Mouse (Mus musculus): Measurements from ENCODE around the gene Zbtb48. TPM values are rescaled to one million over a fixed set of nuclear protein-coding genes. Genes with fewer than 3 reads are reported as not detected.

The Zbtb48 gene
- 19.7 TPM for total RNA-seq (2023)

GRCm38 (mm10) chr4:152027524-152027923 is at the start of gene Zbtb48:
Zbtb48 (minus strand) TSS chr4:152027671.

DNA sequence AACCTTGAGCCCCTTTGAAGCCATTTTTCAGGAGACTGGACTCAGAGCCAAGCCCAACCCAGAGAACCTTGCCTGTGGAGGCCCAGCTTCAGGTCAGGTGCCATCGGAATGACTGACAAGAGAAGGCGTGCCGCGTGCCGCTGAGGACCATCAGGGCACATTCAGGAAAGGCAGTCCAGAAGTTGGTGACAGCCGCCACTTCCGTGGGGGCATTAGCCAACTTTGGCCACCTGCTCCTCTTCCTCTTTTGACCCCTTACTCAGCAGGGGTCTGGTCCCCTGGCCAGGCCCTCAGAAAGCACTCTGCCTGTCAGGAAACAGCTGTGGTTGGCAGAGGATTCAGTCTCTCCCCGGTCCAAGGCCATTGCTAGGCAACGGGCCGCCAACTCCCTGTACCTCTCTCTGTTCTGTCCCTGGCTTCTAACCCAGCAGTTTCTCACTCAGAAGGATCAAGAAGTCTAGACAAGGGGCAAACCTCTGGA is 44.7 kb upstream of the Zbtb48 start, which contains the start of gene Plekhg5:
Gene Plekhg5, plus strand, starts transcription at position 378 of the 481 bp plus-strand sequence.

GRCm38 (mm10) chr4:152038985-152039830 is 11.7 kb upstream of the Zbtb48 start, which contains the start of gene Nol9:
Nol9 (plus strand) TSS chr4:152039321.

DNA sequence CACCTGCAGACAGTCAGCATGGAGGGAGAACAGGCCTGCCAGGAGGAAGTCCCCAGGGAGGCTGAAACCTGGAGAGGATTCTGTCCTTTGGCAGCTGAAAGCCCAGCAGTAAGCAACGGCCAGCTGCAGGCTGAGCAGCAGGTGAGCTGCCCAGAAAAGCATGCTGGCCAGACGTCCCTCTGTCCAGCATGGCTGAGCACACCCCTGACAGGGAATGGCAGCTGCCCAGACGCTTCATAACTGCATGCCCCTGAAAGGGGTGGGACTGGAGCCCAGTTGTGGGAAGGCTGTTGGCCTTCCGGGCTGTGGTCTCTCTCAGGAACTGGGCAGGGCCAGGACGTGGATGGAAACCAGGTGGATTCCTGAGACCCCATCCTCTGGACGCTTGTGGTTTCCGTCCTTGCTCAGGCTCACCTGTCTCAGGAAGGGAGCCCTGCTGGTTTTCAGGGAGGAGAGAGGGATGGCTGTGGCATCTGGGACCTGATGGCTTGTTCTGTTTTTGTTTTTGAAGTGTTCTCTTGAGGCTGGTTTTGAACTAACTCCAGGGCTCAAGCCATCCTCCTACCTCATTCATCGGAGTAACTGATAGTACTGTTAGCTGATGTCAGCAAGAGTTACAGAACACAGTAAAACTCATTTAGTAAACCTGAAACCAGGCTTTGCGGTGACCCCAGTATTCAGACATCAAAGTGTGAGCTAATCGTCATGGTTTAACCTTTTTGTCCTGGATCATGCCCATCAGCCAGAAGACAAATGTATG is 10.9 kb upstream of the Zbtb48 start, which contains the start of gene Tas1r1:
Gene Tas1r1, minus strand, starts transcription at position 344 of the 760 bp plus-strand sequence.

GRCm38 (mm10) chr4:152008622-152009075 is 18.8 kb downstream of the Zbtb48 start, which contains the start of gene Klhl21:
Klhl21 (plus strand) TSS chr4:152008803.

GRCm38 (mm10) chr4:151996173-151996950 is 31.1 kb downstream of the Zbtb48 start, which contains the start of gene Phf13:
Phf13 (minus strand) TSS chr4:151996258.

DNA sequence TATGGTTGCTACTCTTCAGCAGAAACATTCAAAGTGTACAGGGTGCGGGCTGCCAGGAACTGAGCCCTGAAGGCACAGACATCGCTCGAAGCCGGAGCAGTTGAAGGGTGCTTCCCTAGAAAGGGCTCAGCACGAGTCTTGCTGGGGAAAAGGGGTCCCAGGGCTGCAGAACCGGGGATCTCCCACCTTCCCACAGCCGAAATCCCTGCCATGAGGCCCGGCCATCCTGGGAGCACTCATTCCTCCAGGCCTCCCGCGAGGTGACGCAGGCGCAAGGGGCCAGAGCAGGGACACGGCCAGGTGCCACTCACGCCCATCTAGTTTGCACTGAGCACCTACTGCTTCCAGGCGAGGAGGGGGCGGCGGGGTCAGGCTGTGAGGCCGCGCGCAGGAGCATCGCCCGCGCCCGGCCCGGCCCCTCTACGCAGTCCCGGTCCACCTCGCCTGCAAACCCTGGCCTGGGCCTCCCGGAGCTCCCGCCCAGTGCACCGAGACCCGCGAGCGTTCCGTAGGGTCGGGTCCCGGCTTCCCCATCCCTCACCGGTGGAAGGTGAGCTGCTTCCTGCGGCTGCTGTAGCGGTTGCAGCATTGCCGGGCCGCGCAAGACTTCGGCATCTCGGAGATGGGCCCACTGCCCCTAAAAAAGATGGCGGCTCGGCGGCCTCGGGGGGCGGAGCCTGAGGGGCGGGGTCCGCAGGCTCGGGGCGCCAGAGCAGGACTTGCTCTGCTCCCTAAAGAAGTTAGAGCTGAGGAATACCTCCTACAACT is 38.9 kb downstream of the Zbtb48 start, which contains the start of gene Thap3:
Gene Thap3, minus strand, starts transcription at position 656 of the 768 bp plus-strand sequence.

Other genes starting within 250 kb of the Zbtb48 start
- gene Camta1, start 165.8 kb downstream of the Zbtb48 start, total RNA-seq (2023) = 53.2 TPM
- gene Dnajc11, start 94.0 kb downstream of the Zbtb48 start, total RNA-seq (2023) = 52.0 TPM
- gene Thap3, start 38.7 kb downstream of the Zbtb48 start, total RNA-seq (2023) = 39.3 TPM
- 6.7 TPM for gene Phf13, start 31.4 kb downstream of the Zbtb48 start, total RNA-seq (2023)
- gene Klhl21, start 18.9 kb downstream of the Zbtb48 start, total RNA-seq (2023) = 26.0 TPM
- gene Tas1r1, start 10.9 kb upstream of the Zbtb48 start, total RNA-seq (2023) = not detected
- 43.3 TPM for gene Nol9, start 11.7 kb upstream of the Zbtb48 start, total RNA-seq (2023)
- gene Plekhg5, start 44.8 kb upstream of the Zbtb48 start, total RNA-seq (2023) = 2.4 TPM
- 9.0 TPM for gene Tnfrsf25, start 88.3 kb upstream of the Zbtb48 start, total RNA-seq (2023)
- gene Espn, start 124.7 kb upstream of the Zbtb48 start, total RNA-seq (2023) = 0.64 TPM
- not detected for gene Hes2, start 131.2 kb upstream of the Zbtb48 start, total RNA-seq (2023)
- gene Acot7, start 150.5 kb upstream of the Zbtb48 start, total RNA-seq (2023) = 11.1 TPM
- gene Gpr153, start 246.6 kb upstream of the Zbtb48 start, total RNA-seq (2023) = 0.58 TPM